Mouse (Mus musculus): ENCODE data around the gene Zdhhc12. TPM values are rescaled to one million over a fixed set of nuclear protein-coding genes. Genes with fewer than 3 reads are reported as not detected.
A peak's percentile ranks its signal among the peaks of the same experiment; 100 is the strongest.
"Not testable (repeated sequence)": the region's sequence is repeated elsewhere in the genome, so short reads cannot be mapped to it uniquely, and the experiment has no call there.

Gene Zdhhc12
- polyA plus RNA-seq, 1 experiment from 2014 or later: 27.4 TPM

- not testable (repeated sequence) for H3K4me3 ChIP-seq (ENCODE audit: low read depth, low read length); H3K27me3 ChIP-seq (ENCODE audit: control insufficient read depth, insufficient read depth, low read length); H3K4me1 ChIP-seq (replicated peaks; ENCODE audit: control insufficient read depth, insufficient read depth, low read length); H3K9me3 ChIP-seq (ENCODE audit: control insufficient read depth, low read length); H3K4me2 ChIP-seq (replicated peaks; ENCODE audit: low read depth, low read length); H3K27ac ChIP-seq (ENCODE audit: low read depth, low read length); ATAC-seq (ENCODE audit: low FRiP score); H3K9ac ChIP-seq (ENCODE audit: low read depth, low read length); DNase-seq (ENCODE audit: low spot score); H3K36me3 ChIP-seq (ENCODE audit: control insufficient read depth, insufficient read depth, low read length)
- 95% methylated on average over 3 of the region's 3 CpGs for WGBS
Measured at GRCm38 (mm10) chr2:30055310-30055709, 38.1 kb downstream of the Zdhhc12 start.

- no peak for DNase-seq (ENCODE audit: low spot score)
- ATAC-seq (ENCODE audit: low FRiP score): no peak
- no peak overlapping the region for H3K27ac ChIP-seq (ENCODE audit: low read depth, low read length)
- WGBS: 46% methylated on average over 6 of the region's 6 CpGs
- no peaks in the 10 kb centered on the region for H3K36me3 ChIP-seq (ENCODE audit: control insufficient read depth, insufficient read depth, low read length)
- H3K4me1 ChIP-seq (replicated peaks; ENCODE audit: control insufficient read depth, insufficient read depth, low read length): no peaks in the 10 kb centered on the region
- no peak overlapping the region for H3K4me2 ChIP-seq (replicated peaks; ENCODE audit: low read depth, low read length)
- H3K27me3 ChIP-seq (ENCODE audit: control insufficient read depth, insufficient read depth, low read length): no peaks in the 10 kb centered on the region
- no peak overlapping the region for H3K9ac ChIP-seq (ENCODE audit: low read depth, low read length)
- H3K9me3 ChIP-seq (ENCODE audit: control insufficient read depth, low read length): no peaks in the 10 kb centered on the region
- H3K4me3 ChIP-seq (ENCODE audit: low read depth, low read length): no peak overlapping the region
Measured at GRCm38 (mm10) chr2:30051992-30052761, 41.3 kb downstream of the Zdhhc12 start.

- Histone ChIP-seq H3K27ac (ENCODE audit: low read depth, low read length) (no peak overlapping the region), H3K9me3 (ENCODE audit: control insufficient read depth, low read length) (no peaks in the 10 kb centered on the region), H3K9ac (ENCODE audit: low read depth, low read length) (no peak overlapping the region), H3K4me2 (replicated peaks; ENCODE audit: low read depth, low read length) (no peak overlapping the region), H3K4me3 (ENCODE audit: low read depth, low read length) (no peak overlapping the region), H3K27me3 (ENCODE audit: control insufficient read depth, insufficient read depth, low read length) (no peaks in the 10 kb centered on the region), H3K36me3 (ENCODE audit: control insufficient read depth, insufficient read depth, low read length) (no peaks in the 10 kb centered on the region), H3K4me1 (replicated peaks; ENCODE audit: control insufficient read depth, insufficient read depth, low read length) (no peaks in the 10 kb centered on the region)
- WGBS: 89% methylated on average over 3 of the region's 3 CpGs
- DNase-seq (ENCODE audit: low spot score) (no peak), ATAC-seq (ENCODE audit: low FRiP score) (no peak)
Measured at GRCm38 (mm10) chr2:30049831-30050230, 43.6 kb downstream of the Zdhhc12 start.

GRCm38 (mm10) chr2:30048699-30049388 lies 44.6 kb downstream of the Zdhhc12 start, which contains the start of gene Wdr34:
TSS of gene Wdr34 (minus strand) at chr2:30048881.
- peak within 1 kb of the TSS; percentile 56 for H3K4me3 ChIP-seq (ENCODE audit: low read depth, low read length)

GRCm38 (mm10) chr2:30048101-30048501 lies 45.3 kb downstream of the Zdhhc12 start:
- WGBS: 61% methylated on average over 11 of the region's 11 CpGs
- Histone ChIP-seq H3K27me3 (ENCODE audit: control insufficient read depth, insufficient read depth, low read length) (no peaks in the 10 kb centered on the region), H3K4me2 (replicated peaks; ENCODE audit: low read depth, low read length) (peak overlapping the region; percentile 56), H3K9me3 (ENCODE audit: control insufficient read depth, low read length) (no peaks in the 10 kb centered on the region), H3K36me3 (ENCODE audit: control insufficient read depth, insufficient read depth, low read length) (no peaks in the 10 kb centered on the region), H3K9ac (ENCODE audit: low read depth, low read length) (peak overlapping the region; percentile 71), H3K4me3 (ENCODE audit: low read depth, low read length) (peak overlapping the region; percentile 56), H3K4me1 (replicated peaks; ENCODE audit: control insufficient read depth, insufficient read depth, low read length) (no peaks in the 10 kb centered on the region), H3K27ac (ENCODE audit: low read depth, low read length) (peak overlapping the region; percentile 85; the same call in 1 of the 2 replicates)
- ATAC-seq (ENCODE audit: low FRiP score) (no peak), DNase-seq (ENCODE audit: low spot score) (no peak)

More at GRCm38 (mm10) chr2:30048699-30049388, 44.6 kb downstream of the Zdhhc12 start, which contains the start of gene Wdr34:
- H3K36me3 ChIP-seq (ENCODE audit: control insufficient read depth, insufficient read depth, low read length): no peaks in the 10 kb centered on the region
- DNase-seq (ENCODE audit: low spot score) (peak; percentile 99), ATAC-seq (ENCODE audit: low FRiP score) (peak; percentile 90)
- H3K4me1 ChIP-seq (replicated peaks; ENCODE audit: control insufficient read depth, insufficient read depth, low read length): no peaks in the 10 kb centered on the region
- H3K9ac ChIP-seq (ENCODE audit: low read depth, low read length): peak within 1 kb of the TSS; percentile 71
- peak within 1 kb of the TSS; percentile 56 for H3K4me2 ChIP-seq (replicated peaks; ENCODE audit: low read depth, low read length)
- H3K27me3 ChIP-seq (ENCODE audit: control insufficient read depth, insufficient read depth, low read length): no peaks in the 10 kb centered on the region
- no peaks in the 10 kb centered on the region for H3K9me3 ChIP-seq (ENCODE audit: control insufficient read depth, low read length)
- peak within 1 kb of the TSS; percentile 85 for H3K27ac ChIP-seq (ENCODE audit: low read depth, low read length)
- 2% methylated on average over 53 of the region's 54 CpGs for WGBS

GRCm38 (mm10) chr2:30047127-30047526 lies 46.3 kb downstream of the Zdhhc12 start:
- no peaks in the 10 kb centered on the region for H3K4me1 ChIP-seq (replicated peaks; ENCODE audit: control insufficient read depth, insufficient read depth, low read length)
- WGBS: 98% methylated on average over 6 of the region's 6 CpGs
- H3K4me3 ChIP-seq (ENCODE audit: low read depth, low read length): no peak overlapping the region
- no peak overlapping the region for H3K27ac ChIP-seq (ENCODE audit: low read depth, low read length)
- no peak overlapping the region for H3K9ac ChIP-seq (ENCODE audit: low read depth, low read length)
- H3K36me3 ChIP-seq (ENCODE audit: control insufficient read depth, insufficient read depth, low read length): no peaks in the 10 kb centered on the region
- no peak overlapping the region for H3K4me2 ChIP-seq (replicated peaks; ENCODE audit: low read depth, low read length)
- no peaks in the 10 kb centered on the region for H3K27me3 ChIP-seq (ENCODE audit: control insufficient read depth, insufficient read depth, low read length)
- DNase-seq (ENCODE audit: low spot score): no peak
- no peaks in the 10 kb centered on the region for H3K9me3 ChIP-seq (ENCODE audit: control insufficient read depth, low read length)
- ATAC-seq (ENCODE audit: low FRiP score): no peak

GRCm38 (mm10) chr2:30044550-30044949 lies 48.9 kb downstream of the Zdhhc12 start:
- ATAC-seq (ENCODE audit: low FRiP score): no peak
- DNase-seq (ENCODE audit: low spot score): no peak
- 85% methylated on average over 5 of the region's 5 CpGs for WGBS
- Histone ChIP-seq H3K4me1 (replicated peaks; ENCODE audit: control insufficient read depth, insufficient read depth, low read length) (no peaks in the 10 kb centered on the region), H3K9ac (ENCODE audit: low read depth, low read length) (no peak overlapping the region), H3K4me2 (replicated peaks; ENCODE audit: low read depth, low read length) (no peak overlapping the region), H3K27ac (ENCODE audit: low read depth, low read length) (no peak overlapping the region), H3K36me3 (ENCODE audit: control insufficient read depth, insufficient read depth, low read length) (no peaks in the 10 kb centered on the region), H3K4me3 (ENCODE audit: low read depth, low read length) (no peak overlapping the region), H3K27me3 (ENCODE audit: control insufficient read depth, insufficient read depth, low read length) (no peaks in the 10 kb centered on the region), H3K9me3 (ENCODE audit: control insufficient read depth, low read length) (no peaks in the 10 kb centered on the region)

GRCm38 (mm10) chr2:30042445-30042844 lies 51.0 kb downstream of the Zdhhc12 start:
- H3K4me1 ChIP-seq (replicated peaks; ENCODE audit: control insufficient read depth, insufficient read depth, low read length): no peaks in the 10 kb centered on the region
- H3K9ac ChIP-seq (ENCODE audit: low read depth, low read length): no peak overlapping the region
- no peaks in the 10 kb centered on the region for H3K9me3 ChIP-seq (ENCODE audit: control insufficient read depth, low read length)
- H3K4me2 ChIP-seq (replicated peaks; ENCODE audit: low read depth, low read length): no peak overlapping the region
- DNase-seq (ENCODE audit: low spot score) (peak; percentile 87), ATAC-seq (ENCODE audit: low FRiP score) (no peak)
- WGBS: 7% methylated on average over 4 of the region's 4 CpGs
- no peaks in the 10 kb centered on the region for H3K36me3 ChIP-seq (ENCODE audit: control insufficient read depth, insufficient read depth, low read length)
- no peak overlapping the region for H3K27ac ChIP-seq (ENCODE audit: low read depth, low read length)
- H3K4me3 ChIP-seq (ENCODE audit: low read depth, low read length): no peak overlapping the region
- H3K27me3 ChIP-seq (ENCODE audit: control insufficient read depth, insufficient read depth, low read length): no peaks in the 10 kb centered on the region

All from hindbrain, embryonic 11.5 days (tissue).